Mouse (Mus musculus) cerebellum, postnatal 10 days (tissue): ENCODE results near the gene Ttf1.

Experiments used
- DNase-seq, 2 experiments: peaks; one replicate each; pipeline ENCODE4 v3.0.0; 2021; ENCODE audit warnings: mixed read lengths in 2 of 2

Gene Ttf1

DNA sequence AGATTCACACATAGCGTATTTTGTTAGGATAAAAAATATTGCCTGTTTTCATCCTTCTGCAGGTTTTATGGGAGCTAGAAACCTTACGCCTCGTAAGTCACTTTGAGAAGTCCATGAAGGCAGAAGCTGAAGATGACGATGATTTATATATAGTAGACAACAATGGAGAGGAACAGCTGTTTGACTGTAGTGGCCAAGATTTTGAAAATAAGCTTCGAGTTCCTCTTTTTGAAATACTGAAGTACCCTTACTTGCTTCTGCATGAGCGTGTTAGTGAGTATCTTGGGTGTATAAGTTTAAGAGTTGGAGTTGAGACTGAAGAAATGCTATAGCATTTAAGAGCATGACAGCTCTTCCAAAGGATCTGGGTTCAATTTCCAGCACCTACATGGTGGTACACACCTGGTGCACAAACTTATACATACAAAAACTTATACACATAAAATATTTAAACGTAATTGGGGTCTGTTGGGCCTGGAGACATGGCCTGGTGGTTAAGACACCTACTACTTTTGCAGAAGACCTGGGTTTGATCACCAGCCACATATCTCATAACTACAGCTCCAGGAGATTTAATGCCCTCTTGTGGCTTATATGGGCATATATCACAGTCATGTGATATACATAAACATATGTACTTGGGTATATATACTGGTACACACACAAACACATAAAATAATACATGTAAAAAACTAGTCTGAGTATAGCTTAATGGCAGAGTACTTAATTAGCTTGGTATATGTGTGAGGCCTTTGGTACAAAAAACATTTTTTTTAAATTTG is 70.2 kb downstream of the Ttf1 start:
- no peak for DNase-seq

DNA sequence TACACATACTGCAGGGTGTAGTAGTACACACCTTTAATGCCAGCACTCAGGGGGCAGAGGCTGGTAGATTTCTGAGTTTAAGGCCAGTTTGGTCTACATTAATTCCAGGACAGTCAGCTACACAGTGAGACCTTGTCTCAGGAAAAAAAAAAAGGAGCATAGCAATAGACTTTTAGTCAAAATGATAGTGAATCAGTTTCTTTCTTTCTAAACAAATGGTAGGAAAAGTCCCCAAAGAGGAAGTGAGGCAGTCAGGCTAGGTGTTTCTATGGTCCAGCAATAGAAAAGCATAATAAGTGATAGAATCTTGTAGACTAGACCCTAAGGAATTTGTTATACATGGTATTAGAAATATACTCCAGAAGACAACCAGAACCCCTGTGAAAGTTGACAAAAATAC is 75.1 kb downstream of the Ttf1 start:
- DNase-seq: no peak
